Mouse (Mus musculus): ENCODE data around the gene Phgr1.

Phgr1 gene

GRCm38 (mm10) chr2:118779504-118780480 lies 7.2 kb downstream of the Phgr1 start, which contains the start of gene Disp2:
Disp2 (plus strand) TSS chr2:118779719.
- DNase-seq, result peak; percentile 94

DNA sequence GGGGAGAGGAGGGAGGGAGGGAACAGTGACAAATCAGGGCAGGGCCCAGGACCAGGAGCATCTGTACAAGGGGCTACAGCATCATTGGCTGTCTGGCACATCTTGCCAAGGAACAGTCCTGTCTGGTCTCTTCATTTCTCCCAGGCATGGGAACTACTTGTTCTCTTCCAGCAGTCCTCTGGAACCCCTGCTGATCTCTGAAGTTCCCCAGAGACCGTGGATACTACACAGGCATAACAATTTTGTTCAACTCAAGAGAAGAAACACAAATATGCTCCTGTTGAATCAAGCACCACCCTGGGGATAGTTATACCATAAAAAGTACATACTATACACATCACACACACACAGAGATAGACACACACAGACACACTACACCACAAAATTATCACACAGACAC lies 8.5 kb downstream of the Phgr1 start:
- peak; percentile 4 for DNase-seq

DNA sequence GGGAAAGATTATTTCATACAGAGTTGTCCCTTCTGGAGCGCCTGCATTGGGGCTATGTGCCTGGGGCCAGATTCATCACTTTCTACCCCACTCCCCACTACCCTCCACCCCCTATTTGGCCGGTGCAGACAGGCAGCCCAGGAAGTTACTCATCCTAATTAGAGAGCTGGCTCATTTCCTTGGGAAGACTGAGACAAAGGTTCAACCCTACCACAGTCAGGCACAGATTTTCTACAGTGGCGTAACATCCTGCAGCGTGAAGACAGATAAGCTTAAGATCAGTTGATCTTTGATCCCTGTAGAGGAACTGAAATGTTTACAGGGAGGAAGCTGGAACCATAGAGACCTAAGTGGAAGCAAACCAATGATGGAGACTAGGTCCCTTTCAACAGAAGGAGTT lies 9.7 kb downstream of the Phgr1 start:
- DNase-seq, result peak; percentile 2

GRCm38 (mm10) chr2:118783093-118783492 lies 10.5 kb downstream of the Phgr1 start:
- DNase-seq, result no peak

DNA sequence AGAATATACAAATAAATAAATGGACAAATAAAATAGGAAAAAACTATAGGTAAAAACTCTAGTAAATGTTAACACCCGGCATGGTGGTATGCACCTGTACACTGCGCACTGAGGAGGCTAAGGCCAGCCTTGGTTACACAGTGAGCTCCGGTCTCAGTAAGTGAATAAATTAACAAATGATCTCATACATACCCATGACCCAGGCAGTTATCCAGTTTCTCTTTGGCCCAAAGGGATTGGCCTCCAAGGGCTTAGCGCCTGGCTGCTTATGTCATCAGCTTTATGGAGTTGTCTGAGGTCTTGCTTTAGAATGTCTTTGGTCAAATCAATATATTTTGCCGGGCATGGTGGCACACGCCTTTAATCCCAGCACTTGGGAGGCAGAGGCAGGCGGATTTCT lies 11.1 kb downstream of the Phgr1 start:
- DNase-seq, result no peak

DNA sequence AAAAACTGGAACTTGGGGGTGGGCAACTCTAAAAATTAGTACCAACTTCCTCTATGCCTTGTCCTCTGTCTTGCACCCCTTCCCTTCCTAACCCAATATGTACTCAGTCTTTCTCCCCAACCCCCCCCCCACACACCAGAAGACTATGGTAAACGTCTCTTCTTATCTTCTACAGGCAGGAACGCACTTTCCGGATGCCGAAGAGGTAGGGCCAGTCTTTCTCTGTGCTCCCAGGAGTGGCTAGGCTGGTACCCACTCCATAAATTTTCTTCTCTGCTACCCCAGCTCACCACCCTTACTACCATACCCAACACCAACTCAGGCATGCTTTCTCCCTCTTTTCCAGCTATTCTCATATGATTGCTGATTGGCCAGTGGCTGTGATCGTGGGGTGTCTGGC lies 14.0 kb downstream of the Phgr1 start:
- no peak for DNase-seq

- peak; percentile 81 for DNase-seq
Observed at GRCm38 (mm10) chr2:118789501-118789900, 16.9 kb downstream of the Phgr1 start.

- DNase-seq, result no peak
Observed at GRCm38 (mm10) chr2:118790221-118790550, 17.6 kb downstream of the Phgr1 start.

DNA sequence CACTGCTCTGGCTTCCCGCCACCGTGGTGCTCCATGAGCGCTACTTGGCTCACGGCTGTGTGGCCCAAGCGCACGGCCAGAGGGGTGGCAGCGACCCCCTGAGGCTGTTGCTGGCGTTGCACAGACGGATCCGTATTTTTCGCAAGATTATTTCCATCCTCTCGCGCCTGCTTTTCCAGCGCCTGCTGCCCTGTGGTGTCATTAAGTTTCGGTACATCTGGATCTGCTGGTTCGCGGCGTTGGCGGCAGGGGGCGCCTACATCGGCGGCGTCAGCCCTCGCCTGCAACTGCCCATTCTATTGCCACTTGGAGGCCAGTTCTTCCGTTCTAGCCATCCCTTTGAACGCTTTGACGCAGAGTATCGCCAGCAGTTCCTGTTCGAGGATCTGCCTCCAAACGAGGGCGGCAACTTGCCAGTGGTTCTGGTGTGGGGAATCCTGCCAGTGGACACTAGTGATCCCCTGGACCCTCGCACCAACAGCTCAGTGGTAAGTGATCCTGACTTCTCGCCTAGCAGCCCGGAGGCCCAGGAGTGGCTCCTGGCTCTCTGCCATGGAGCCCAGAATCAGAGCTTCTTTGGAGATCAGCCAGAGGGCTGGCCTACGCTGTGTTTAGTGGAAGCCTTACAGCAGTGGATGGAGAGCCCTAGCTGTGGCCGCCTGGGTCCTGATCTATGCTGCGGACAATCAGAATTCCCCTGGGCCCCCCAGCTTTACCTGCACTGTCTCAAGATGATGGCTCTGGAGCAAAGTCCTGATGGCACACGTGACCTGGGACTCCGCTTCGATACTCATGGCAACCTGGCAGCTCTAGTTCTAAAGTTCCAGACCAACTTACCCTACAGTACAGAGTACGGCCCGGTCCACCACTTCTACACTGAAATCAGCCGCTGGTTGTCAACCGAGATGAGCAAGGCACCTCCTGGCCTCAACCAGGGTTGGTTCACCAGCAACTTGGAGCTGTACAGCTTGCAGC lies 18.3 kb downstream of the Phgr1 start:
- DNase-seq, result peak; percentile 86

- DNase-seq, result peak; percentile 53
Observed at GRCm38 (mm10) chr2:118791591-118792258, 19.2 kb downstream of the Phgr1 start.

- no peak for DNase-seq
Observed at GRCm38 (mm10) chr2:118792259-118792613, 19.7 kb downstream of the Phgr1 start.

GRCm38 (mm10) chr2:118793636-118794035 lies 21.1 kb downstream of the Phgr1 start:
- no peak for DNase-seq

DNA sequence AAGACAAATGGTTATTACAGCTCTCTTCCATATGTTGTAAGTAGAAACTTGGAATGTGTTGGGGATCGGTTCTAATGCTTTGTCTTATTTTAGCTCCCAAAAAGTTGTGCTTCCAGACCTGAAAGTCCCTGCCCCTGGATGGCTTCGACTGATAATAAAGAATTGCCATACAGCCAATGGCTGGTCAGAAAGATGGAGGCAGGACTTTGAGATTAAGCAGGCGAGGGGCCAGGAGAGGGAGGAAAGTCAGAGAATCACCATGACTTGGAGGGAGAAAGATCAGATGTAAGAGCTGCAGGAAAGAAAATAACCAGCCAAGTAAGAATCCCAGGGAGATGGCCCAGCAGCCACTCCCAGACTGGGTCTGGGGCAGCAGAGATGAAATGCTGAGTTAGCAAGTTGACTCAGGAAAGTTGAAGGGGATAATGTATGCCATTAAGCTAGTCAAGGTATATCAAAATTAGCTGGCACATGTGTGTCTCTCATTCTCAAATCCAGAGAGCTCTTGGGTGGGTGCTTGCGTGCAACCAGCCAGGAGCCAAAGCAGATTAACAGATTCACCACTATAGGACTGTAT lies 30.1 kb downstream of the Phgr1 start:
- DNase-seq, result no peak

- DNase-seq, result no peak
Observed at GRCm38 (mm10) chr2:118804474-118804873, 31.9 kb downstream of the Phgr1 start.

DNA sequence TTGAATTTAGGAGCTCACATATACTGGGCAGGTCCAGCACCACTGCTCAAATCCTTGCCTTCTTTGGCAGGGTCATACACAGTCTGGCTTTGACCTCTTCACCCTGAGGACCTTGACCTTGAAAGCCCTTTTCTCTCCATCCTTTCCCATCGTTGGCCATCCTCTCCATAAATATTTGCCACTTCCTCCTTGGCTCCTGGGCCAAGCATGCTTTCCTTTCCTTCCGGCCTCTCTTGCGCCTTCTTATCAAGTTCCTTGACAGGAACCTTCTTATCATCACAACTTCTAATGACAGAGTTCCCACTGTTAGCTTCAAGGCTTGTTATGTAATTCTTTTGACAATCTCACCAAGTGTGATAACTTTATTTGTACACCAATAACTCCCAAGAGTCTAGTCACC lies 32.6 kb downstream of the Phgr1 start:
- DNase-seq, result no peak

DNA sequence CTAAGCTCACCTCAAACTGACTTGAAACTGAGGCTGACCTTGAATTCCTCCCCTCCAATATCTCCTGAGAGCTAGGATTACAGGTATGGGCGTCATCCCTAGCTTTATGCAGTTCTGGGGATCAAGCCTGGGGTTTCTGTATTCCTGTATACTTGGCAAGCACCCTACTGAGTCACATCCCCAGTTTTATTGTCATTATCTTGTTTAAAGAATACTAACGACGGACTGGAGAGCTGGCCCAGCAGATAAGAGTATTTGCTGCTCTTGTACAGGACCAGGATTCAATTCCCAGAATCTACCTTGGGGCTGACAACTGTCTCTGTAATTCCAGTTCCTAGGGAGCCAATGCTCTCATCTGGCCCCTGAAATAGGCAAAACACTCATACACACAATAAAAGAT lies 33.2 kb downstream of the Phgr1 start:
- DNase-seq, result no peak

- peak; percentile 46 for DNase-seq
Observed at GRCm38 (mm10) chr2:118806860-118807259, 34.3 kb downstream of the Phgr1 start.

DNA sequence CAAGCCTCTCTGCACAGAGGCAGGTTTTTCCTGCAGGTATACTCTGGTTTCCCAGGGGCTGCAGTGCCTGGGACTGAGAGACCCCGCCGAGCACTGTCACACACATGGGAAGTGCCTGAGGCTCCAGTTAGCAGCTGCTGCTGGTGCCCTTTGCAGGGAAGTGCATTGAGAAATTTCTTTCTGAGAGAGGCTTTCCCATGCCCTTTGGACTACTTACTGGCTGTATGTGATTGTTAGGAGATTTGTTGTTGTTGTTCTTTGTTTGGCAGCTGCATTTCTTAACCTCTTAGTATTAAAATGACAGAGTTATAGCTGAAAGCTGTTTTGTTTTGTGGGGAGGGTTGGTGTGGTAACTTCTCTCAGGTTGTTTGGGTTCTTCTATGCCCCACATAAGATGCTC lies 38.3 kb downstream of the Phgr1 start:
- no peak for DNase-seq

- no peak for DNase-seq
Observed at GRCm38 (mm10) chr2:118812724-118813123, 40.2 kb downstream of the Phgr1 start.

- peak; percentile 84 for DNase-seq
Observed at GRCm38 (mm10) chr2:118813981-118814836, 41.6 kb downstream of the Phgr1 start, which contains the start of gene Knstrn. Knstrn (plus strand) TSS chr2:118814003.

- no peak for DNase-seq
Observed at GRCm38 (mm10) chr2:118822800-118823199, 50.2 kb downstream of the Phgr1 start.

GRCm38 (mm10) chr2:118824396-118824795 lies 51.8 kb downstream of the Phgr1 start:
- DNase-seq, result no peak

Measured in cerebellum, adult 11 months (tissue).